Mouse (Mus musculus) limb, embryonic 13.5 days (tissue): Measurements from ENCODE around the gene Jarid2. TPM values are rescaled to one million over a fixed set of nuclear protein-coding genes. Genes with fewer than 3 reads are reported as not detected.

Experiments used
- ATAC-seq: fragments of 200-750 bp; cut with Nextera tagmentation; 2 replicates; pipeline ENCODE4 v1.8.0; 2017; ENCODE audit warnings: low read depth, moderate number of reproducible peaks, moderate TSS enrichment; ENCODE audit not compliant: low FRiP score
- H3K27ac ChIP-seq: fragments of 300-500 bp; sonication (generic); 2 replicates; pipeline ENCODE4 v1.5.1; 2015; ENCODE audit warnings: inconsistent platforms, mild to moderate bottlenecking, moderate library complexity
- H3K27me3 ChIP-seq: fragments of 300-500 bp; sonication (generic); 2 replicates; pipeline ENCODE4 v1.6.1; 2015; ENCODE audit warnings: mild to moderate bottlenecking, inconsistent platforms
- H3K36me3 ChIP-seq: fragments of 300-500 bp; sonication (generic); 2 replicates; pipeline ENCODE4 v1.6.1; 2015; ENCODE audit warnings: inconsistent platforms, mild to moderate bottlenecking, moderate library complexity
- H3K4me1 ChIP-seq: fragments of 300-500 bp; sonication (generic); 2 replicates; pipeline ENCODE4 v1.6.1; 2015; ENCODE audit warnings: inconsistent platforms
- H3K4me2 ChIP-seq: fragments of 300-500 bp; sonication (generic); replicated peaks from 2 replicates; pipeline ENCODE4 v1.6.1; 2015; ENCODE audit warnings: inconsistent platforms, mild to moderate bottlenecking, moderate library complexity
- H3K4me3 ChIP-seq: fragments of 300-500 bp; sonication (generic); 2 replicates; pipeline ENCODE4 v1.5.1; 2015; ENCODE audit warnings: moderate library complexity, mild to moderate bottlenecking, inconsistent platforms
- H3K9ac ChIP-seq: fragments of 300-500 bp; sonication (generic); 2 replicates; pipeline ENCODE4 v1.6.1; 2015; ENCODE audit warnings: mild to moderate bottlenecking, inconsistent platforms
- H3K9me3 ChIP-seq: fragments of 300-500 bp; sonication (generic); 2 replicates; pipeline ENCODE4 v1.6.1; 2016; ENCODE audit warnings: inconsistent platforms
- WGBS: fragments of 180-500 bp; shearing (Covaris S2); methylation state at CpG from one replicate; pipeline ENCODE4 v1.1.7; 2015; 5-methylcytosine and 5-hydroxymethylcytosine counted together
- polyA plus RNA-seq: library from polyadenylated mRNA; unstranded; fragments of >200 nt; fragmentation: Nextera tagmentation; extraction: Ambion mirVana; gene quantifications from 2 replicates; pipeline ENCODE4 v1.2.1, GENCODE M21; 2015

Jarid2 gene
- polyA plus RNA-seq, 1 experiment from 2014 or later, result 53.8 TPM

- Histone ChIP-seq H3K27me3 (no peaks in the 10 kb centered on the region), H3K27ac (no peak overlapping the region), H3K4me1 (peaks cover 82% of the 10 kb centered on the region), H3K4me3 (no peak overlapping the region), H3K9me3 (no peaks in the 10 kb centered on the region), H3K9ac (no peak overlapping the region), H3K4me2 (no peak overlapping the region), H3K36me3 (no peaks in the 10 kb centered on the region)
- no peak for ATAC-seq
- 46% methylated on average over 3 of the region's 3 CpGs for WGBS
Measured at GRCm38 (mm10) chr13:44792361-44792892, 63.2 kb downstream of the Jarid2 start.

GRCm38 (mm10) chr13:44795891-44796290 is 66.6 kb downstream of the Jarid2 start:
- Histone ChIP-seq H3K4me1 (peaks cover 62% of the 10 kb centered on the region), H3K4me2 (peak overlapping the region; percentile 16; the same call in 1 of the 2 replicates), H3K4me3 (no peak overlapping the region), H3K27me3 (no peaks in the 10 kb centered on the region), H3K9ac (no peak overlapping the region), H3K36me3 (no peaks in the 10 kb centered on the region), H3K27ac (no peak overlapping the region), H3K9me3 (no peaks in the 10 kb centered on the region)
- WGBS, result 21% methylated on average over 3 of the region's 3 CpGs
- no peak for ATAC-seq

GRCm38 (mm10) chr13:44796775-44797174 is 67.5 kb downstream of the Jarid2 start:
- peaks cover 56% of the 10 kb centered on the region for H3K4me1 ChIP-seq

GRCm38 (mm10) chr13:44798280-44798679 is 69.0 kb downstream of the Jarid2 start:
- Histone ChIP-seq H3K9ac (no peak overlapping the region), H3K27ac (no peak overlapping the region), H3K36me3 (no peaks in the 10 kb centered on the region), H3K4me1 (peaks cover 41% of the 10 kb centered on the region), H3K27me3 (no peaks in the 10 kb centered on the region), H3K4me3 (no peak overlapping the region), H3K9me3 (no peaks in the 10 kb centered on the region), H3K4me2 (no peak overlapping the region)
- WGBS, result 84% methylated on average over 3 of the region's 3 CpGs
- no peak for ATAC-seq

More at GRCm38 (mm10) chr13:44796775-44797174, 67.5 kb downstream of the Jarid2 start:
- no peaks in the 10 kb centered on the region for H3K27me3 ChIP-seq
- H3K9me3 ChIP-seq, result no peaks in the 10 kb centered on the region
- H3K9ac ChIP-seq, result no peak overlapping the region
- no peak overlapping the region for H3K27ac ChIP-seq
- no peak overlapping the region for H3K4me3 ChIP-seq
- no peak overlapping the region for H3K4me2 ChIP-seq
- no peak for ATAC-seq
- WGBS, result 72% methylated on average over 2 of the region's 2 CpGs
- H3K36me3 ChIP-seq, result no peaks in the 10 kb centered on the region

GRCm38 (mm10) chr13:44799166-44799565 is 69.9 kb downstream of the Jarid2 start:
- Histone ChIP-seq H3K4me1 (peaks cover 37% of the 10 kb centered on the region), H3K4me2 (no peak overlapping the region), H3K9me3 (no peaks in the 10 kb centered on the region), H3K4me3 (no peak overlapping the region), H3K9ac (no peak overlapping the region), H3K27ac (no peak overlapping the region), H3K27me3 (no peaks in the 10 kb centered on the region), H3K36me3 (no peaks in the 10 kb centered on the region)
- ATAC-seq, result no peak

GRCm38 (mm10) chr13:44800059-44800458 is 70.8 kb downstream of the Jarid2 start:
- Histone ChIP-seq H3K4me2 (no peak overlapping the region), H3K4me3 (no peak overlapping the region), H3K27me3 (no peaks in the 10 kb centered on the region), H3K36me3 (no peaks in the 10 kb centered on the region), H3K9me3 (no peaks in the 10 kb centered on the region), H3K27ac (no peak overlapping the region), H3K9ac (no peak overlapping the region), H3K4me1 (peaks cover 34% of the 10 kb centered on the region)
- WGBS, result 82% methylated on average over 7 of the region's 7 CpGs
- no peak for ATAC-seq

- no peaks in the 10 kb centered on the region for H3K9me3 ChIP-seq
- no peaks in the 10 kb centered on the region; the same call in 1 of the 2 replicates for H3K36me3 ChIP-seq
- H3K4me1 ChIP-seq, result peaks cover 35% of the 10 kb centered on the region
- H3K27ac ChIP-seq, result no peak overlapping the region
- H3K27me3 ChIP-seq, result no peaks in the 10 kb centered on the region
- no peak overlapping the region for H3K4me2 ChIP-seq
- WGBS, result 42% methylated on average over 1 of the region's 1 CpGs
- no peak for ATAC-seq
- no peak overlapping the region for H3K9ac ChIP-seq
- no peak overlapping the region for H3K4me3 ChIP-seq
Measured at GRCm38 (mm10) chr13:44804876-44805275, 75.6 kb downstream of the Jarid2 start.

- H3K9ac ChIP-seq, result no peak overlapping the region
- H3K4me1 ChIP-seq, result peaks cover 32% of the 10 kb centered on the region
- 64% methylated on average over 1 of the region's 1 CpGs for WGBS
- H3K4me2 ChIP-seq, result no peak overlapping the region
- H3K9me3 ChIP-seq, result no peaks in the 10 kb centered on the region
- H3K4me3 ChIP-seq, result no peak overlapping the region
- no peaks in the 10 kb centered on the region; the same call in 1 of the 2 replicates for H3K36me3 ChIP-seq
- no peaks in the 10 kb centered on the region for H3K27me3 ChIP-seq
- no peak for ATAC-seq
- no peak overlapping the region for H3K27ac ChIP-seq
Measured at GRCm38 (mm10) chr13:44808307-44808706, 79.0 kb downstream of the Jarid2 start.

GRCm38 (mm10) chr13:44811021-44811420 is 81.7 kb downstream of the Jarid2 start:
- Histone ChIP-seq H3K27ac (no peak overlapping the region), H3K27me3 (no peaks in the 10 kb centered on the region), H3K4me1 (peaks cover 34% of the 10 kb centered on the region), H3K4me3 (no peak overlapping the region), H3K9ac (no peak overlapping the region), H3K36me3 (no peaks in the 10 kb centered on the region), H3K9me3 (no peaks in the 10 kb centered on the region), H3K4me2 (no peak overlapping the region)
- 68% methylated on average over 2 of the region's 2 CpGs for WGBS
- no peak for ATAC-seq

- WGBS, result 90% methylated on average over 10 of the region's 10 CpGs
- H3K4me2 ChIP-seq, result no peak overlapping the region
- no peaks in the 10 kb centered on the region for H3K27me3 ChIP-seq
- H3K9ac ChIP-seq, result no peak overlapping the region
- H3K9me3 ChIP-seq, result no peaks in the 10 kb centered on the region
- peaks cover 29% of the 10 kb centered on the region for H3K4me1 ChIP-seq
- H3K27ac ChIP-seq, result no peak overlapping the region
- H3K4me3 ChIP-seq, result no peak overlapping the region
- no peaks in the 10 kb centered on the region for H3K36me3 ChIP-seq
- ATAC-seq, result no peak
Measured at GRCm38 (mm10) chr13:44811601-44812000, 82.3 kb downstream of the Jarid2 start.

GRCm38 (mm10) chr13:44812381-44812780 is 83.1 kb downstream of the Jarid2 start:
- no peaks in the 10 kb centered on the region for H3K9me3 ChIP-seq
- no peak overlapping the region for H3K27ac ChIP-seq
- no peaks in the 10 kb centered on the region for H3K27me3 ChIP-seq
- H3K9ac ChIP-seq, result no peak overlapping the region
- H3K36me3 ChIP-seq, result no peaks in the 10 kb centered on the region
- H3K4me1 ChIP-seq, result peaks cover 22% of the 10 kb centered on the region
- no peak for ATAC-seq
- 86% methylated on average over 5 of the region's 5 CpGs for WGBS
- no peak overlapping the region for H3K4me2 ChIP-seq
- H3K4me3 ChIP-seq, result no peak overlapping the region

- WGBS, result 9% methylated on average over 4 of the region's 4 CpGs
- no peaks in the 10 kb centered on the region for H3K27me3 ChIP-seq
- no peak for ATAC-seq
- no peak overlapping the region for H3K4me2 ChIP-seq
- H3K9ac ChIP-seq, result no peak overlapping the region
- no peak overlapping the region for H3K27ac ChIP-seq
- 0 out of 2 replicates have a peak, but pooled peaks cover 3% of the 10 kb centered on the region for H3K36me3 ChIP-seq
- no peaks in the 10 kb centered on the region for H3K9me3 ChIP-seq
- no peak overlapping the region for H3K4me3 ChIP-seq
- peaks cover 52% of the 10 kb centered on the region for H3K4me1 ChIP-seq
Measured at GRCm38 (mm10) chr13:44819400-44819799, 90.1 kb downstream of the Jarid2 start.

- H3K36me3 ChIP-seq, result peaks cover 19% of the 10 kb centered on the region
- no peak overlapping the region for H3K9ac ChIP-seq
- no peak overlapping the region for H3K4me3 ChIP-seq
- no peaks in the 10 kb centered on the region for H3K9me3 ChIP-seq
- H3K4me1 ChIP-seq, result peaks cover 40% of the 10 kb centered on the region
- no peak overlapping the region for H3K4me2 ChIP-seq
- H3K27me3 ChIP-seq, result no peaks in the 10 kb centered on the region
- H3K27ac ChIP-seq, result no peak overlapping the region
- no peak for ATAC-seq
Measured at GRCm38 (mm10) chr13:44822578-44822977, 93.3 kb downstream of the Jarid2 start.
